Mouse (Mus musculus): ENCODE results near the gene Calhm3.

The Calhm3 gene

GRCm38 (mm10) chr19:47157664-47158063 is at the start of gene Calhm3:
Gene Calhm3 (minus strand): TSS chr19:47157764.
- DNase-seq (ENCODE audit: low spot score in 2 of 2): no peak

GRCm38 (mm10) chr19:47206126-47206525 is 48.6 kb upstream of the Calhm3 start:
- DNase-seq (ENCODE audit: low spot score in 2 of 2): no peak

GRCm38 (mm10) chr19:47204653-47205052 is 47.1 kb upstream of the Calhm3 start:
- no peak for DNase-seq (ENCODE audit: low spot score in 2 of 2)

GRCm38 (mm10) chr19:47203042-47203441 is 45.5 kb upstream of the Calhm3 start:
- DNase-seq (ENCODE audit: low spot score in 2 of 2): no peak

GRCm38 (mm10) chr19:47202429-47202828 is 44.9 kb upstream of the Calhm3 start:
- no peak for DNase-seq (ENCODE audit: low spot score in 2 of 2)

- DNase-seq (ENCODE audit: low spot score in 2 of 2): no peak
These were observed 44.4 kb upstream of the Calhm3 start for GRCm38 (mm10) chr19:47201972-47202371.

GRCm38 (mm10) chr19:47198671-47199350 is 41.2 kb upstream of the Calhm3 start:
- no peak for DNase-seq (ENCODE audit: low spot score in 2 of 2)

- DNase-seq (ENCODE audit: low spot score in 2 of 2): no peak
These were observed 34.6 kb upstream of the Calhm3 start for GRCm38 (mm10) chr19:47192158-47192557.

GRCm38 (mm10) chr19:47188515-47189128 is 31.1 kb upstream of the Calhm3 start:
- no peak for DNase-seq (ENCODE audit: low spot score in 2 of 2)

GRCm38 (mm10) chr19:47186514-47187275 is 29.1 kb upstream of the Calhm3 start:
- DNase-seq (ENCODE audit: low spot score in 2 of 2): no peak

- DNase-seq (ENCODE audit: low spot score in 2 of 2): no peak
These were observed 27.2 kb upstream of the Calhm3 start for GRCm38 (mm10) chr19:47184736-47185135.

GRCm38 (mm10) chr19:47184221-47184620 is 26.7 kb upstream of the Calhm3 start:
- DNase-seq (ENCODE audit: low spot score in 2 of 2): no peak

- DNase-seq (ENCODE audit: low spot score in 2 of 2): no peak
These were observed 22.4 kb upstream of the Calhm3 start for GRCm38 (mm10) chr19:47180011-47180410.

GRCm38 (mm10) chr19:47179272-47179809 is 21.8 kb upstream of the Calhm3 start:
- no peak for DNase-seq (ENCODE audit: low spot score in 2 of 2)

- no peak for DNase-seq (ENCODE audit: low spot score in 2 of 2)
These were observed 21.1 kb upstream of the Calhm3 start, which contains the start of gene Neurl1a for GRCm38 (mm10) chr19:47178431-47179271. Gene Neurl1a (plus strand): TSS chr19:47178820.

- no peak for DNase-seq (ENCODE audit: low spot score in 2 of 2)
These were observed 20.4 kb upstream of the Calhm3 start for GRCm38 (mm10) chr19:47178001-47178400.

- DNase-seq (ENCODE audit: low spot score in 2 of 2): no peak
These were observed 19.4 kb upstream of the Calhm3 start for GRCm38 (mm10) chr19:47176916-47177505.

- no peak for DNase-seq (ENCODE audit: low spot score in 2 of 2)
These were observed 17.9 kb upstream of the Calhm3 start for GRCm38 (mm10) chr19:47175472-47175871.

GRCm38 (mm10) chr19:47174515-47174914 is 17.0 kb upstream of the Calhm3 start:
- DNase-seq (ENCODE audit: low spot score in 2 of 2): no peak

- peak; percentile 74 to 90 for DNase-seq (ENCODE audit: low spot score in 2 of 2)
These were observed 11.3 kb upstream of the Calhm3 start for GRCm38 (mm10) chr19:47168793-47169412.

- peak; percentile 19 to 31 for DNase-seq (ENCODE audit: low spot score in 2 of 2)
These were observed 10.7 kb upstream of the Calhm3 start for GRCm38 (mm10) chr19:47168223-47168622.

Data from spleen, postnatal 10 days (tissue).